Mouse (Mus musculus) embryonic facial prominence, embryonic 14.5 days (tissue): ENCODE data around the gene Sigmar1. TPM values are rescaled to one million over a fixed set of nuclear protein-coding genes. Genes with fewer than 3 reads are reported as not detected.
"Not testable (repeated sequence)": the region's sequence is repeated elsewhere in the genome, so short reads cannot be mapped to it uniquely, and the experiment has no call there.

Experiments used
- ATAC-seq: fragments of 200-750 bp; cut with Nextera tagmentation; 2 replicates; pipeline ENCODE4 v1.8.0; 2017; ENCODE audit warnings: low read depth, moderate number of reproducible peaks, moderate TSS enrichment
- DNase-seq: peaks from one replicate; pipeline ENCODE4 v3.0.0-alpha.2; 2015; ENCODE audit warnings: low spot score
- H3K27ac ChIP-seq: fragments of 300-500 bp; sonication (generic); replicated peaks from 2 replicates; pipeline ENCODE4 v1.5.1; 2014; ENCODE audit warnings: low read depth, mild to moderate bottlenecking, low read length, moderate library complexity
- H3K27me3 ChIP-seq: fragments of 300-500 bp; sonication (generic); replicated peaks from 2 replicates; pipeline ENCODE4 v1.6.1; 2014; ENCODE audit warnings: low read length; ENCODE audit not compliant: control insufficient read depth, insufficient read depth
- H3K36me3 ChIP-seq: fragments of 300-500 bp; sonication (generic); 2 replicates; pipeline ENCODE4 v1.6.1; 2014; ENCODE audit warnings: low read length, mixed read lengths; ENCODE audit not compliant: control insufficient read depth, insufficient read depth
- H3K4me1 ChIP-seq: fragments of 300-500 bp; sonication (generic); 2 replicates; pipeline ENCODE4 v1.6.1; 2014; ENCODE audit warnings: antibody characterized with exemption, low read length; ENCODE audit not compliant: control insufficient read depth, insufficient read depth
- H3K4me2 ChIP-seq: fragments of 300-500 bp; sonication (generic); 2 replicates; pipeline ENCODE4 v1.6.1; 2014; ENCODE audit warnings: low read depth, mild to moderate bottlenecking, low read length, moderate library complexity, mixed read lengths
- H3K4me3 ChIP-seq: fragments of 300-500 bp; sonication (generic); 2 replicates; pipeline ENCODE4 v1.5.1; 2014; ENCODE audit warnings: low read depth, mild to moderate bottlenecking, low read length
- H3K9ac ChIP-seq: fragments of 300-500 bp; sonication (generic); 2 replicates; pipeline ENCODE4 v1.6.1; 2014; ENCODE audit warnings: low read depth, mild to moderate bottlenecking, low read length, moderate library complexity, mixed read lengths
- H3K9me3 ChIP-seq: fragments of 300-500 bp; sonication (generic); 2 replicates; pipeline ENCODE4 v1.6.1; 2016; ENCODE audit warnings: low read length; ENCODE audit not compliant: control insufficient read depth
- WGBS: fragments of 180-500 bp; shearing (Covaris S2); extraction: QIAGEN DNeasy Blood & Tissue Kit; methylation state at CpG from one replicate; pipeline ENCODE4 v1.1.7; 2014; 5-methylcytosine and 5-hydroxymethylcytosine counted together
- polyA plus RNA-seq: library from polyadenylated mRNA; unstranded; fragments of >200 nt; fragmentation: Nextera tagmentation; extraction: Ambion mirVana; gene quantifications from 2 replicates; pipeline ENCODE4 v1.2.1, GENCODE M21; 2014

The Sigmar1 gene
- polyA plus RNA-seq, 1 experiment from 2014 or later = 77.9 TPM

GRCm38 (mm10) chr4:41690014-41690413 lies 65.9 kb downstream of the Sigmar1 start:
- DNase-seq, H3K4me1 ChIP-seq, H3K9ac ChIP-seq, H3K9me3 ChIP-seq, H3K27ac ChIP-seq, ATAC-seq, H3K36me3 ChIP-seq, H3K27me3 ChIP-seq, H3K4me2 ChIP-seq, H3K4me3 ChIP-seq: not testable (repeated sequence)
- no CpG with 5 or more reads among the region's 4 CpGs for WGBS

- H3K36me3 ChIP-seq, H3K4me2 ChIP-seq, H3K9ac ChIP-seq, DNase-seq, ATAC-seq, H3K4me3 ChIP-seq, H3K4me1 ChIP-seq, H3K9me3 ChIP-seq, H3K27me3 ChIP-seq, H3K27ac ChIP-seq: not testable (repeated sequence)
- WGBS = 55% methylated on average over 1 of the region's 1 CpGs
Measured at GRCm38 (mm10) chr4:41688562-41688961, 67.4 kb downstream of the Sigmar1 start.

Other genes starting within 250 kb of the Sigmar1 start
- gene 1110017D15Rik, start 238.8 kb downstream of the Sigmar1 start, polyA plus RNA-seq = 6.0 and 16.3 TPM in 2 replicates
- gene Fam219a, start 186.6 kb downstream of the Sigmar1 start, polyA plus RNA-seq = 4.0 and 4.1 TPM in 2 replicates
- gene Dnaic1, start 186.4 kb downstream of the Sigmar1 start, polyA plus RNA-seq = 1.6 and 3.7 TPM in 2 replicates
- gene Enho, start 115.8 kb downstream of the Sigmar1 start, polyA plus RNA-seq = 22.7 and 26.0 TPM in 2 replicates
- 12.8 and 13.0 TPM in 2 replicates for gene Cntfr, start 59.1 kb downstream of the Sigmar1 start, polyA plus RNA-seq
- gene Il11ra1, start 56.2 kb downstream of the Sigmar1 start, polyA plus RNA-seq = 317 and 362 TPM in 2 replicates
- 67.4 and 68.7 TPM in 2 replicates for gene Rpp25l, start 42.6 kb downstream of the Sigmar1 start, polyA plus RNA-seq
- 112 and 117 TPM in 2 replicates for gene Dctn3, start 33.0 kb downstream of the Sigmar1 start, polyA plus RNA-seq
- gene Arid3c, start 25.0 kb downstream of the Sigmar1 start, polyA plus RNA-seq = 0.12 and 0.15 TPM in 2 replicates
- gene Galt, start 929 bp downstream of the Sigmar1 start, polyA plus RNA-seq = 35.1 and 36.5 TPM in 2 replicates
- 41.4 and 46.0 TPM in 2 replicates for gene Ccl27a, start 18.1 kb upstream of the Sigmar1 start, polyA plus RNA-seq
- gene Gm21541, start 147.5 kb upstream of the Sigmar1 start, polyA plus RNA-seq = 53.6 TPM in 1 of 2 replicates, not detected in the other
- 1.2 and 2.1 TPM in 2 replicates for gene Gm20878, start 185.4 kb upstream of the Sigmar1 start, polyA plus RNA-seq
- 0.53 and 0.64 TPM in 2 replicates for gene Fam205a4, start 209.9 kb upstream of the Sigmar1 start, polyA plus RNA-seq